Mouse (Mus musculus) G1E (cell line): Measurements from ENCODE around the gene Lef1.

Experiments used
- CTCF ChIP-seq: IDR thresholded peaks from 2 replicates; pipeline ENCODE4 v1.5.1; 2012; ENCODE audit warnings: low read depth, low read length, inconsistent platforms, mixed read lengths
- GATA1 ChIP-seq: IDR thresholded peaks from 2 replicates; pipeline ENCODE4 v1.6.1; 2012; ENCODE audit warnings: borderline replicate concordance, low read length, inconsistent platforms, mixed read lengths
- POLR2AphosphoS5 ChIP-seq: IDR thresholded peaks from 2 replicates; pipeline ENCODE4 v1.6.1; 2012; ENCODE audit warnings: low read depth, low read length, inconsistent platforms; ENCODE audit not compliant: insufficient replicate concordance
- TAL1 ChIP-seq: conservative IDR thresholded peaks from 2 replicates; pipeline ENCODE4 v1.6.1; 2012; ENCODE audit warnings: low read depth, low read length, inconsistent platforms, mixed read lengths

DNA sequence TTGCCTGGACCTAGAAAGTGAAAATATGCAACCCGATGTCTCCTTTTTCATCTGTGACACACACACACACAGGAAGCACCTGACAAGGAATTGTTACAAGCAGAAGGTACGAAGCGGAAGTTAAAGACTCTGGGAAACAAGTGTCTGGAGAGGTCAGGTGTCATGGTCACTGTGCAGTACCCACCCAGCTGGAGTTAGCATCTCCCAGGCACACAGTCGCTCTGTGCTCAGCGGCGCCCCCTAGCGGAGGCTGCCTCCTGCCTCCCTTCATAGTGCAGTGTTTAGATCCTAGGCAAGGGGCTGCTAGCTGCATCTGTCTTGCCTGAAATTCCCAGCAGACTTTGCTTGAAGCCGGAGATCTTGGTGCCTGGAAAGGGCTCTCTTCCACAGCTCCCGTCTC is 104.6 kb downstream of the Lef1 start:
- no peak for TF ChIP-seq CTCF
- TF ChIP-seq TAL1 = no peak
- TF ChIP-seq GATA1 = no peak
- TF ChIP-seq POLR2AphosphoS5 = no peak
